In the genomic region with DNA sequence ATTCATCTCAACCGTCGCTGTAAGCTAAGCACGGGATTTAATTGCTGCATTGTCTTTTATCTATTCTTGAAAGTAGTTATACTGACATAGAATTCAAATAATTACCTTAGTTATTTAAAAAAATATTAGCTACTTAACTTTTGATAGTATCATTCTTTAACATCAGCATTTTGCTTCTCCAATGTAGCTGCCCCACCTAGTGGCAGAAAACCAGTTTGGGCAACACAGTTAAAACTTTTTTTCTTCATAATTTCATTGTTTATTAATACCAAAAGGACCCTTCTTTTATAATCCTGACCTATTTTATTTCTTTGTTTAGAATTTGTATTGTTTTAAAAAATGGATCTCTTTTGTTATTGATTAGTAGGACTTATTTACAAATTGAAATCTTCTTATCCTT, we compare ENCODE assay signal across 10 mouse cellular contexts. TPM values are rescaled to one million over a fixed set of nuclear protein-coding genes. Genes with fewer than 3 reads are reported as not detected.
A peak's percentile ranks its signal among the peaks of the same experiment; 100 is the strongest.
DNase-seq lines count a peak whose midpoint lies in the region; ATAC-seq and TF ChIP-seq lines count a peak whose summit lies in the region.
"Had no signal": no experiment of that assay in that cellular context is flagged by ENCODE, and none has a peak within 500 bp of the region (broad histone marks: within the 10 kb centered on the region; RNA-seq: fewer than 3 reads in every experiment).

No protein-coding gene starts in this region.

- peaks cover 27% of the 10 kb centered on the region for H3K36me3 ChIP-seq in hindbrain, embryonic 14.5 days (replicated peaks; ENCODE audit: control insufficient read depth, insufficient read depth)
- peaks cover 4% of the 10 kb centered on the region for H3K36me3 ChIP-seq in hindbrain, embryonic 16.5 days (ENCODE audit: control insufficient read depth, insufficient read depth, low read length)
- peaks cover 9% of the 10 kb centered on the region; the same call in 1 of the 2 replicates for H3K36me3 ChIP-seq in forebrain, embryonic 15.5 days

- no peak overlapping the region for H3K27ac ChIP-seq in hindbrain, embryonic 14.5 days
- H3K27ac ChIP-seq in hindbrain, embryonic 16.5 days (ENCODE audit: low read depth, low read length), result no peak overlapping the region
- no peak overlapping the region for H3K27ac ChIP-seq in cortical plate, adult 2 months (ENCODE audit: insufficient read depth, low read length)
- no peak overlapping the region for H3K27ac ChIP-seq in forebrain, embryonic 15.5 days (replicated peaks)
- H3K27ac ChIP-seq: neural tube, embryonic 15.5 days had no signal

- H3K4me3 ChIP-seq in hindbrain, embryonic 14.5 days (replicated peaks; ENCODE audit: low read length), result no peak overlapping the region
- no peak overlapping the region for H3K4me3 ChIP-seq in hindbrain, embryonic 16.5 days (ENCODE audit: low read length)
- no peak overlapping the region for H3K4me3 ChIP-seq in cortical plate, adult 2 months (ENCODE audit: insufficient read depth, low read length)
- H3K4me3 ChIP-seq in forebrain, embryonic 15.5 days, result no peak overlapping the region
- H3K4me3 ChIP-seq: neural tube, embryonic 15.5 days had no signal

- no peak for TF ChIP-seq POLR2A in cortical plate, adult 2 months (IDR thresholded peaks at IDR 0.05; ENCODE audit: extremely low read depth, insufficient read depth, low read length)

- peak; percentile 44 for DNase-seq in hindbrain, embryonic 14.5 days (ENCODE audit: low spot score)
- peak; percentile 17 for DNase-seq in right cerebral cortex, postnatal 14 days
- DNase-seq in right cerebral cortex, postnatal 36 days (ENCODE audit: low spot score in 2 of 2), result no peak
- DNase-seq in thymus, postnatal 36 days, result peak; percentile 28 to 47

- no peak overlapping the region for H3K9ac ChIP-seq in hindbrain, embryonic 14.5 days
- H3K9ac ChIP-seq in hindbrain, embryonic 16.5 days (ENCODE audit: low read depth, low read length), result no peak overlapping the region
- no peak overlapping the region for H3K9ac ChIP-seq in forebrain, embryonic 15.5 days (replicated peaks)
- H3K9ac ChIP-seq: neural tube, embryonic 15.5 days had no signal

- no peaks in the 10 kb centered on the region for H3K9me3 ChIP-seq in hindbrain, embryonic 14.5 days (ENCODE audit: control insufficient read depth, low read length)
- H3K9me3 ChIP-seq in hindbrain, embryonic 16.5 days (ENCODE audit: control insufficient read depth, low read length), result no peaks in the 10 kb centered on the region
- no peaks in the 10 kb centered on the region for H3K9me3 ChIP-seq in forebrain, embryonic 15.5 days
- H3K9me3 ChIP-seq: neural tube, embryonic 15.5 days had no signal

- peak; percentile 20; the same call in 1 of the 2 replicates for TF ChIP-seq CTCF in cortical plate, adult 2 months (IDR thresholded peaks at IDR 0.05; ENCODE audit: extremely low read depth, insufficient read depth, low read length)

- ATAC-seq in hindbrain, embryonic 14.5 days (ENCODE audit: low FRiP score), result no peak
- no peak for ATAC-seq in hindbrain, embryonic 16.5 days
- ATAC-seq in forebrain, embryonic 15.5 days (replicated peaks), result no peak
- ATAC-seq: activated CD4-positive, CD25-positive, alpha-beta regulatory T cell, adult 4 months had no signal

- no peaks in the 10 kb centered on the region for H3K27me3 ChIP-seq in hindbrain, embryonic 14.5 days (ENCODE audit: control insufficient read depth, insufficient read depth, low read length)
- no peaks in the 10 kb centered on the region for H3K27me3 ChIP-seq in hindbrain, embryonic 16.5 days (replicated peaks; ENCODE audit: control insufficient read depth, insufficient read depth, low read length)
- no peaks in the 10 kb centered on the region for H3K27me3 ChIP-seq in forebrain, embryonic 15.5 days
- H3K27me3 ChIP-seq: neural tube, embryonic 15.5 days had no signal

- H3K4me2 ChIP-seq in hindbrain, embryonic 14.5 days (replicated peaks), result no peak overlapping the region
- no peak overlapping the region for H3K4me2 ChIP-seq in hindbrain, embryonic 16.5 days (ENCODE audit: low read length)
- no peak overlapping the region for H3K4me2 ChIP-seq in forebrain, embryonic 15.5 days (replicated peaks)
- H3K4me2 ChIP-seq: neural tube, embryonic 15.5 days had no signal

- no peaks in the 10 kb centered on the region for H3K4me1 ChIP-seq in hindbrain, embryonic 14.5 days (replicated peaks; ENCODE audit: control insufficient read depth, insufficient read depth, low read length)
- no peaks in the 10 kb centered on the region for H3K4me1 ChIP-seq in hindbrain, embryonic 16.5 days (ENCODE audit: control insufficient read depth, insufficient read depth, low read depth, low read length)
- H3K4me1 ChIP-seq in cortical plate, adult 2 months (ENCODE audit: control insufficient read depth, insufficient read depth, low read length), result peaks cover 4% of the 10 kb centered on the region
- no peaks in the 10 kb centered on the region for H3K4me1 ChIP-seq in forebrain, embryonic 15.5 days
- H3K4me1 ChIP-seq: neural tube, embryonic 15.5 days had no signal

- WGBS in hindbrain, embryonic 14.5 days, result 93% methylated on average over 3 of the region's 3 CpGs
- 88% methylated on average over 3 of the region's 3 CpGs for WGBS in hindbrain, embryonic 16.5 days
- WGBS in forebrain, embryonic 15.5 days, result 86% methylated on average over 3 of the region's 3 CpGs

RNA-seq across cellular contexts. Expression of a gene that starts 17.3 kb away (rescaled TPM):
- polyA plus RNA-seq in hindbrain, embryonic 14.5 days (2014; fragmentation: Nextera tagmentation; extraction: Ambion mirVana), result 5.8 TPM in 2 replicates
- polyA plus RNA-seq in hindbrain, embryonic 16.5 days (2015; fragmentation: Nextera tagmentation; extraction: Ambion mirVana), result 7.7 and 8.1 TPM in 2 replicates
- polyA plus RNA-seq in cortical plate, adult 2 months (2012; rRNA removed), result 70.9 and 72.0 TPM in 2 replicates
- 9.4 and 9.9 TPM in 2 replicates for polyA plus RNA-seq in forebrain, embryonic 15.5 days (2015; fragmentation: Nextera tagmentation; extraction: Ambion mirVana)

RNA-seq across cellular contexts. Expression of a gene that starts 49.9 kb away (rescaled TPM):
- not detected in 2 replicates for polyA plus RNA-seq in hindbrain, embryonic 14.5 days (2014; fragmentation: Nextera tagmentation; extraction: Ambion mirVana)
- polyA plus RNA-seq in hindbrain, embryonic 16.5 days (2015; fragmentation: Nextera tagmentation; extraction: Ambion mirVana), result not detected in 2 replicates
- 0.06 TPM in 1 of 2 replicates, not detected in the other for polyA plus RNA-seq in cortical plate, adult 2 months (2012; rRNA removed)
- polyA plus RNA-seq in forebrain, embryonic 15.5 days (2015; fragmentation: Nextera tagmentation; extraction: Ambion mirVana), result not detected in 2 replicates
- polyA plus RNA-seq: neural tube, embryonic 15.5 days; stomach, embryonic 16.5 days had no signal

Comparison
In these comparisons a context has a peak if more than half of its experiments do, and no peak if none do; other contexts are left out.
1. DNase-seq: peak in hindbrain, embryonic 14.5 days (single experiment), right cerebral cortex, postnatal 14 days (single experiment) and thymus, postnatal 36 days (2 of 2); none in right cerebral cortex, postnatal 36 days (0 of 2).